In the genomic region with DNA sequence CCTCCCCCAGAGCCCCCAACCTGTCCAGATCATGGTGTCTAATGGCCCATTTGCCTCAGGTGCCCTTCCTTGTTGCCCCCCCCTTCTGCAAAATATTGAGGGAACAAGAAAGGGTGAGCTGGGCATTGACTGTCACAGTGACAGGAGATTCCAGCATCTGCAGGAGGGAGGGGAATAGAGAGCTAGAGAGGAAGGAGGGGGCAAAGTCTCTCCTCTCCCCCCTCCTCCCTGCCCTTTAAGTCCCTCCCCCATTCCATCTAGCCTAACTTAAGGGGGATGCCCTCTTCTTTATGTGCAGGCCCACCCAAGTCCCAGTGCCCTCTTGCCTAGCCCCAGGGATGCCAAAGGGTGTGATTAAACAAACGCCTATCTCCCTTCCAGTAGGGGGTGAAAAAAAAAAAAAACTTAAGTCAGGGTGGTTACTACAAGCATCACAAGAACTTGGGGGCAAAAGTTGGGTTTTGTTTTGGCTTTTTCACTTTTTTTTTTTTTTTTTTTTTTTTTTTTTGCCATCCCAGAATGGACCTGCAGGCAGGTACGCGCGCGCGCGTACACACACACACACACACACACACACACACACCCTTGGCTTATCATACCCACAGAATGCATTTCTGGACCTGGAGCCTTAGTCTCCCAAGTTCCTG, we compare ENCODE assay signal across 10 mouse cellular contexts.
DNase-seq lines count a peak whose midpoint lies in the region; ATAC-seq lines count a peak whose summit lies in the region.
"Had no signal": no experiment of that assay in that cellular context is flagged by ENCODE, and none has a peak within 500 bp of the region (broad histone marks: within the 10 kb centered on the region; RNA-seq: fewer than 3 reads in every experiment).

No protein-coding gene starts in this region.

- peaks cover 32% of the 10 kb centered on the region for H3K4me1 ChIP-seq in kidney, embryonic 15.5 days
- peaks cover 11% of the 10 kb centered on the region for H3K4me1 ChIP-seq in embryonic facial prominence, embryonic 12.5 days
- peaks cover 64% of the 10 kb centered on the region for H3K4me1 ChIP-seq in hindbrain, embryonic 10.5 days (replicated peaks)
- peaks cover 71% of the 10 kb centered on the region for H3K4me1 ChIP-seq in midbrain, embryonic 15.5 days

- no peak for ATAC-seq in kidney, embryonic 15.5 days (replicated peaks; ENCODE audit: low FRiP score)
- no peak for ATAC-seq in embryonic facial prominence, embryonic 12.5 days (ENCODE audit: insufficient number of reproducible peaks, insufficient read depth, low FRiP score, low TSS enrichment)
- no peak for ATAC-seq in midbrain, embryonic 15.5 days (replicated peaks)
- ATAC-seq in monocyte, adult 5-6 weeks (replicated peaks; ENCODE audit: insufficient number of reproducible peaks, low FRiP score, low TSS enrichment, poor library complexity, severe bottlenecking): no peak

- no peak for DNase-seq in kidney, postnatal 4 days
- no peak for DNase-seq in hindbrain, embryonic 10.5 days (ENCODE audit: low spot score)
- DNase-seq in left cerebral cortex, postnatal 25 days (ENCODE audit: low spot score in 2 of 2): no peak
- DNase-seq in ovary, postnatal 36 days (ENCODE audit: low spot score): no peak
- DNase-seq: kidney, postnatal 36 days had no signal

- intact Hi-C loops in left cerebral cortex, postnatal 25 days (cut with DNase I): loop anchor here (1.0 to 2.0 kb wide), 2 partner anchors 57 to 120 kb away; no protein-coding TSS in a partner anchor

- no peaks in the 10 kb centered on the region for H3K9me3 ChIP-seq in kidney, embryonic 15.5 days (replicated peaks)
- no peaks in the 10 kb centered on the region for H3K9me3 ChIP-seq in embryonic facial prominence, embryonic 12.5 days
- H3K9me3 ChIP-seq in hindbrain, embryonic 10.5 days: no peaks in the 10 kb centered on the region
- H3K9me3 ChIP-seq in midbrain, embryonic 15.5 days: no peaks in the 10 kb centered on the region

- H3K27ac ChIP-seq in kidney, embryonic 15.5 days: no peak overlapping the region
- H3K27ac ChIP-seq in embryonic facial prominence, embryonic 12.5 days: no peak overlapping the region
- H3K27ac ChIP-seq in hindbrain, embryonic 10.5 days: no peak overlapping the region
- no peak overlapping the region for H3K27ac ChIP-seq in midbrain, embryonic 15.5 days
- H3K27ac ChIP-seq: liver, embryonic 14.5 days had no signal

- H3K4me2 ChIP-seq in kidney, embryonic 15.5 days: peak overlapping the region; percentile 48
- peak overlapping the region; percentile 42 for H3K4me2 ChIP-seq in embryonic facial prominence, embryonic 12.5 days (replicated peaks)
- H3K4me2 ChIP-seq in midbrain, embryonic 15.5 days: peak overlapping the region; percentile 97

- no peaks in the 10 kb centered on the region for H3K36me3 ChIP-seq in kidney, embryonic 15.5 days
- no peaks in the 10 kb centered on the region for H3K36me3 ChIP-seq in embryonic facial prominence, embryonic 12.5 days
- no peaks in the 10 kb centered on the region for H3K36me3 ChIP-seq in hindbrain, embryonic 10.5 days
- H3K36me3 ChIP-seq in midbrain, embryonic 15.5 days (replicated peaks): no peaks in the 10 kb centered on the region

- H3K27me3 ChIP-seq in kidney, embryonic 15.5 days: peaks cover 100% of the 10 kb centered on the region
- peaks cover 99% of the 10 kb centered on the region for H3K27me3 ChIP-seq in embryonic facial prominence, embryonic 12.5 days
- H3K27me3 ChIP-seq in hindbrain, embryonic 10.5 days (ENCODE audit: insufficient read depth, poor library complexity, severe bottlenecking): peaks cover 100% of the 10 kb centered on the region
- peaks cover 65% of the 10 kb centered on the region for H3K27me3 ChIP-seq in midbrain, embryonic 15.5 days (replicated peaks)

- 0 out of 2 replicates have a peak overlapping the region, but pooled peaks have one; percentile 15 for H3K4me3 ChIP-seq in kidney, embryonic 15.5 days (replicated peaks)
- peak overlapping the region; percentile 21 for H3K4me3 ChIP-seq in embryonic facial prominence, embryonic 12.5 days
- peak overlapping the region; percentile 39 for H3K4me3 ChIP-seq in hindbrain, embryonic 10.5 days
- peak overlapping the region; percentile 49 for H3K4me3 ChIP-seq in midbrain, embryonic 15.5 days

- no peak overlapping the region for H3K9ac ChIP-seq in kidney, embryonic 15.5 days
- H3K9ac ChIP-seq in embryonic facial prominence, embryonic 12.5 days: no peak overlapping the region
- H3K9ac ChIP-seq in midbrain, embryonic 15.5 days: no peak overlapping the region
- H3K9ac ChIP-seq: liver, embryonic 14.5 days had no signal

- 3% methylated on average over 7 of the region's 7 CpGs for WGBS in kidney, embryonic 15.5 days
- WGBS in embryonic facial prominence, embryonic 12.5 days: 2% methylated on average over 7 of the region's 7 CpGs
- 0% methylated on average over 7 of the region's 7 CpGs for WGBS in hindbrain, embryonic 10.5 days
- WGBS in midbrain, embryonic 15.5 days: 1% methylated on average over 7 of the region's 7 CpGs

Comparison
In these comparisons a context has a peak if more than half of its experiments do, and no peak if none do; other contexts are left out.
1. H3K4me2 ChIP-seq: peak in every context shown above with its lines; median percentile 97 in midbrain, embryonic 15.5 days; 48 in kidney, embryonic 15.5 days; 42 in embryonic facial prominence, embryonic 12.5 days.